Mouse (Mus musculus) kidney, adult 8-10 months (tissue): ENCODE data around the gene Olfr740.

Experiments
- DNase-seq, 2 experiments: peaks; one replicate each; pipeline ENCODE4 v3.0.0; 2022

Olfr740 gene

DNA sequence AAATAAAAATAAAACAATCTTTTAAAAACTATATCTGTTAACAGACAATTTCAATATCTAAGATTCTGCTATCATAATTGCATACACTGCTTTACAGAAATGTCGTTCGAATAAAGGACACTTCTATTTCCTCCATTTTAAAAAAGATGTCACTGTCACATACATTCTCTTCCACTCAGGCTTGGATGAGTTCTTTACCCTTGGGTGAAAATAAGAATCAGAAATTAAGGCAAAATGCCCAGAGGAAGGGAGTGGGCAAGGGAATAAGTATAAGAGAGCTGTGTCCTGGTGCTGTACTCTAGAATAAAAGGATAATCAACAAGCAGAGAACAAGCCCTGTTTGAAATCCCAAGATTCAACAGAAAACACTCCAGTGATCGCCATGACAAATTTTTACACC is at the start of gene Olfr740:
Olfr740 (plus strand) TSS at position 301 of the 400 bp plus-strand sequence.
- DNase-seq: no peak

DNA sequence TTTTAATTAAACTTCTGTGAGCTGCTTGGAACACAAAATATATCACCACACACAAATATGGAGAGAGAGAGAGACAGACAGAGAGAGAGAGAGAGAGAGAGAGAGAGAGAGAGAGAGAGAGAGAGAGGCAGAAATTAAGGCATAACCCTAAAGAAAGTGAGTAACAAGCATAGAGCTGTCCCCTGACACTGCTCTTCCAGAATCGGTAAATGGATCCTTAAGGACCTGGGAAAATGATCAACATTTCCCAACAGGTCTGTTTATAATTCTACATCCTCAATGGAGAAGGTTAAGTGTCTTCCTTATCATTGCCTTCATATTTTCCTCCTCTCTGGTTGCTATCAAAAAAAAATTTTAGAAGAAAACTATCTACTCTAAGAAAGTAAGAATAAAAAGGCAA is 38.1 kb upstream of the Olfr740 start, which contains the start of gene Olfr738:
Olfr738 (plus strand) TSS at position 301 of the 400 bp plus-strand sequence.
- no peak for DNase-seq

DNA sequence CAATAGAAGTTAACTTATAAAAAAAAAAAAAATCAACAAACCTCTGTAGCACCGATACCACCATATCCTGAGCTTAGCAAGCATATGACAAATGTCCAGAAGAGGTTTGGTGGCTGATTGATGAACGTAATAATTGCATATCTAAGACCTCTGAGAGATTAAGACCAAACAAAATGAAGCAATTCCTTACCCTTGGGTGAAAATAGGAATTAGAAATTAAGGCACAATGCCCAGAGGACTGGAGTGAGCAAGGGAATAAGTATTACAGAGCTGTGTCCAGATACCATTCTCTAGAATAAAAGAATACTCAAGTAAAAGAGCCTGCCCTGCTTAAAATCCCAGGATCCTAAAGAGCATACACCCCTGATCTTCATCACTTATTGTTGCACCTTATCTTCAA is 27.0 kb upstream of the Olfr740 start, which contains the start of gene Olfr739:
Olfr739 (plus strand) TSS at position 301 of the 400 bp plus-strand sequence.
- DNase-seq: no peak

DNA sequence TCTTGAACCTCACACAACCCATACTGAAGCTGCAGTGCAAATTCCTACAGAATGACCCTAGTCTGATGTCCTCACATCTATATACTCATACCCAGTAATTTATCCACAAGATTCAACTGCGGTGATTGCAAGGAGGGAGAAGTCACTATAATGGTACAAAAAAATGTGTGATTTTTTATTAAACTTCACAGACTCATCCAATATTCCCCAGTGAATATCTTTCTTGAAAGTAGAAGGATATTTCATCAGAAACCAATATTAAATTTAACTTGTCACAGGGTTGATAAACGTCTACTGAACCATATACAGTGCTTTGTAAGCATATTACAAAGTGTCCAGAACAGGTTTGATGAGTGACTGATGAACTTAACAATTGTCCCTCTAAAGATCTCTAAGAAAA is 27.1 kb downstream of the Olfr740 start, which contains the start of gene Olfr741:
Olfr741 (plus strand) TSS at position 301 of the 400 bp plus-strand sequence.
- DNase-seq: no peak

DNA sequence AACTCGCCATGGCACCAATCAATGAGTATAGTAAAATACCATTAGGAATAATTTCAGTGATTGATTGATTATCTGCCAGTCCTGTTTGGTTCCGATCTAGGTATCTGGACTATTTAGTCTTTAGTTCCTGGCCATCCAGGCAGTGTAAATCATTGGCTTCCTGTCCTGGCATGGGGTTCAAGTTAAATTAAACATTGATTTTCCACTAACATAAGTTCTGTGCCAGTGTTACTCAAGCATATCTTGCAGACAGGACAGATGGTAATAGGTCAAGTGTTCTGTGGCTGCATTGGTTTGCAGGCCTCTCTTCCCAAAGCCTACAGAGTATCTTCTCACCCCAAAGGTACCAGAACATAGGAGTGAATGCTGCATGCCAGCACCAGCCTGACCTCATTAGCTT is 33.1 kb downstream of the Olfr740 start:
- DNase-seq: peak; percentile 36 to 39

DNA sequence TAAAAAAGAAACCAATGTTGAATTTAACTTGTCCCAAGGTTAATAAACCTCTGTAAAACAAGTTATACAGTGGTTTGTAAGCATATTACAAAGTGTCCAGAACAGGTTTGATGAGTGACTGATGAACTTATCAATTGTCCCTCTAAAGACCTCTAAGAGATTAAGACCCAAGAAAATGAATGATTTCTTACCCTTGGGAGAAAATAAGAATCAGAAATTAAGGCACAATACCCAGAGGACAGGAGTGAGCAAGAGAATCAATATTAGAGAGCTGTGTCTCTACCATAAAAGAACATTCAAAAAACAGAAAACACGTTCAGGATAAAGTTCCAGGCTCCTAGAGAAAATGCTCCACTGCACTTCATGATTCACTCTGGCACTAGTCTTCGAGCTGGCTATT is 58.0 kb downstream of the Olfr740 start, which contains the start of gene Olfr742:
Olfr742 (plus strand) TSS at position 301 of the 400 bp plus-strand sequence.
- no peak for DNase-seq
